Comparison of ENCODE assay signal across 7 mouse cellular contexts in the genomic region with DNA sequence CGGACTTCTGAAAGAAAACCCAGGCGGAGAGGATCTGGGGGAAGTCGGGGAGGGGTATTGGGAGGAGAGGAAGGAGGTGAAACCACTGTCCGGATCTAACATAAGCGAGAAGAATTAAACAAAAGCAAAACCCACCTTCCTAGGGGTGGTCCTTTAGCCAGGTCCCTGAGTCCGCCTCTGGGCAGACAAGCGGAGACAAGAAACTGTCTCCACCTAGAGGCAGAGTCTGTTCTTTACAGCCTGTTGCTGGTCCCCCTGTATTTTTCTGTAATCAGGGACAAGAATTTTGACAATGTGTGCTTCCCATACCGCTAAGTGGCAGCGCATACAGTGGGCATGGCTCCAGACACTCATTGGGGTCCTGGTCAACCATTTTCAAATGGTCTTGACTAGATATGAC. TPM values are rescaled to one million over a fixed set of nuclear protein-coding genes. Genes with fewer than 3 reads are reported as not detected.
DNase-seq lines count a peak whose midpoint lies in the region; ATAC-seq and TF ChIP-seq lines count a peak whose summit lies in the region.

No protein-coding gene starts in this region.

- no peak for ATAC-seq in heart, postnatal 0 days (ENCODE audit: insufficient read depth, low read depth)

- DNase-seq in left cerebral cortex, postnatal 14 days (ENCODE audit: low spot score in 2 of 2): peak; percentile 8 to 19
- no peak for DNase-seq in left cerebral cortex, adult 11 months (ENCODE audit: low spot score)
- DNase-seq in ZHBTc4 (ENCODE audit: low read depth, low spot score): peak; percentile 83
- peak; percentile 18 for DNase-seq in heart, postnatal 0 days (ENCODE audit: low spot score)
- peak; percentile 59 for DNase-seq in lung, postnatal 36 days
- DNase-seq in urinary bladder, adult 18-20 months (ENCODE audit: low spot score in 2 of 2): no peak
- no peak for DNase-seq in right cerebral cortex, adult 18-20 months

- H3K27ac ChIP-seq in heart, postnatal 0 days (ENCODE audit: low read depth): no peak overlapping the region

- H3K9ac ChIP-seq in heart, postnatal 0 days (replicated peaks; ENCODE audit: low read depth, low read length): no peak overlapping the region

- H3K27me3 ChIP-seq in heart, postnatal 0 days (ENCODE audit: control insufficient read depth, insufficient read depth, low read length): no peaks in the 10 kb centered on the region; the same call in 1 of the 2 replicates

- no peaks in the 10 kb centered on the region for H3K9me3 ChIP-seq in heart, postnatal 0 days (replicated peaks; ENCODE audit: control insufficient read depth, low read length)

- H3K4me3 ChIP-seq in heart, postnatal 0 days (ENCODE audit: low read depth, low read length): no peak overlapping the region

- no peak for TF ChIP-seq EP300 in heart, postnatal 0 days (IDR thresholded peaks at IDR 0.05; ENCODE audit: low read depth)

- 37% methylated on average over 9 of the region's 9 CpGs for WGBS in heart, postnatal 0 days

- H3K4me2 ChIP-seq in heart, postnatal 0 days (ENCODE audit: low read depth, low read length): no peak overlapping the region

- H3K36me3 ChIP-seq in heart, postnatal 0 days (replicated peaks; ENCODE audit: control insufficient read depth, insufficient read depth, low read length): no peaks in the 10 kb centered on the region

- intact Hi-C loops in left cerebral cortex, postnatal 14 days (cut with DNase I): loop anchor here (5.0 kb wide), 1 partner anchor 36 kb away; no protein-coding TSS in a partner anchor

- TF ChIP-seq CTCF in heart, postnatal 0 days (IDR thresholded peaks at IDR 0.05; ENCODE audit: low read depth): peak; percentile 55

- no peaks in the 10 kb centered on the region for H3K4me1 ChIP-seq in heart, postnatal 0 days (ENCODE audit: control insufficient read depth, insufficient read depth)

RNA-seq across cellular contexts. Expression of a gene that starts 7.2 kb away (rescaled TPM):
- not detected for total RNA-seq in left cerebral cortex, postnatal 14 days (2021)
- not detected in 2 replicates for total RNA-seq in heart, postnatal 0 days (2014; rRNA removed; ENCODE audit: low replicate concordance)
- 0.18 and 0.41 TPM in 2 replicates for polyA plus RNA-seq in heart, postnatal 0 days (2015; fragmentation: Nextera tagmentation; extraction: Ambion mirVana)

RNA-seq across cellular contexts. Expression of a gene that starts 23.5 kb away (rescaled TPM):
- total RNA-seq in left cerebral cortex, postnatal 14 days (2021): not detected
- total RNA-seq in heart, postnatal 0 days (2014; rRNA removed; ENCODE audit: low replicate concordance): 0.15 TPM in 1 of 2 replicates, not detected in the other
- 0.05 and 0.26 TPM in 2 replicates for polyA plus RNA-seq in heart, postnatal 0 days (2015; fragmentation: Nextera tagmentation; extraction: Ambion mirVana)

RNA-seq across cellular contexts. Expression of a gene that starts 31.2 kb away (rescaled TPM):
- 1 to 10 TPM; 1.5 to 2.4 TPM for total RNA-seq in left cerebral cortex, postnatal 14 days (2021)
- total RNA-seq in heart, postnatal 0 days (2014; rRNA removed; ENCODE audit: low replicate concordance): 21.0 and 30.9 TPM in 2 replicates
- polyA plus RNA-seq in heart, postnatal 0 days (2015; fragmentation: Nextera tagmentation; extraction: Ambion mirVana): 3.9 and 4.2 TPM in 2 replicates

Comparison
In these comparisons a context has a peak if more than half of its experiments do, and no peak if none do; other contexts are left out.
1. DNase-seq: peak in left cerebral cortex, postnatal 14 days (2 of 2), ZHBTc4 (single experiment), heart, postnatal 0 days (single experiment) and lung, postnatal 36 days (single experiment); none in left cerebral cortex, adult 11 months (single experiment), urinary bladder, adult 18-20 months (0 of 2) and right cerebral cortex, adult 18-20 months (single experiment).